Mouse (Mus musculus): ENCODE measurements around the gene Slc39a10. TPM values are rescaled to one million over a fixed set of nuclear protein-coding genes. Genes with fewer than 3 reads are reported as not detected.
"Not testable (repeated sequence)": the region's sequence is repeated elsewhere in the genome, so short reads cannot be mapped to it uniquely, and the experiment has no call there.

The Slc39a10 gene
- polyA plus RNA-seq, 1 experiment from 2014 or later, result 37.8 TPM

- H3K36me3 ChIP-seq (ENCODE audit: control insufficient read depth, insufficient read depth, low read length), result peaks cover 12% of the 10 kb centered on the region
- H3K27me3 ChIP-seq (ENCODE audit: control insufficient read depth, insufficient read depth, low read depth, low read length), result no peaks in the 10 kb centered on the region
- ATAC-seq (ENCODE audit: low read depth), result no peak
These were observed 60.7 kb downstream of the Slc39a10 start for GRCm38 (mm10) chr1:46831927-46832326.

DNA sequence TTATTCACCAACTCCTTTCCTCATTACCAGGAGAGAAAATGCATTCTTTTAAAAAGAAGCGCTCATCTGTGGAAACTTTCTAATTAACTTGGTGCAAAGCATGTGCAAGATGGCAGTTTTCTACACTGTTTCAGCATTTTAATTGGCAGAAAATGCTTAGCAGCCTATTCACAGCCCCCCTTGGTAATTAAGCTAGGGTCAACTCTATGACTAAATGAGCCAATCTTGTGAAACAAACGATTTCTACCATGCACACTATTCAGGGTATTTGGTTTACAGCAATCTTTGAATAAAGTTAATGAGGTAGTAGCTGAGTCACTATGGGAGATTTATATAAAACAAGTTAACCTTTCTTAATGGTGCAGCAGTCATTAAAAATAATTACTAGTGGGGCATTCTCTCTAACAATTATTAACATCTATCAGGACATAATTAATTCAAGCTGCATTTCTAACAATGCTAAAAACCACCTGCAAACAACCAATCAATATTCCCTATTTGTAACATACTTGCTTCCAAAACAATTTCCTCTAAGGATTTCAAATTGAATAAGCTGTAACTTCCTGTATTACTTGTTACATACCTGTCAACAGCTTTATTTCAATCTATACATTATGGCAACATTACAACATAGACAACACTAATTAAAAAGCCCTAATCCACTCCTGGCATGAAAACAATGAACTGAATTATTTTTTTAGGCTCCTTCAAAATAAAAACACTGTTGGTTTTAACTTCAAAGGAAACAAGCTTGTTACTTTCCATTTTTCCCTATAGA is 62.4 kb downstream of the Slc39a10 start:
- no peaks in the 10 kb centered on the region for H3K4me1 ChIP-seq (replicated peaks; ENCODE audit: control insufficient read depth, insufficient read depth, low read length)
- no peak overlapping the region for H3K9ac ChIP-seq (ENCODE audit: low read length)
- H3K27ac ChIP-seq (ENCODE audit: low read length), result no peak overlapping the region
- H3K4me2 ChIP-seq (ENCODE audit: low read depth, low read length), result no peak overlapping the region
- no peaks in the 10 kb centered on the region for H3K9me3 ChIP-seq (ENCODE audit: control insufficient read depth, low read length)
- peaks cover 10% of the 10 kb centered on the region for H3K36me3 ChIP-seq (ENCODE audit: control insufficient read depth, insufficient read depth, low read length)
- H3K4me3 ChIP-seq (ENCODE audit: low read length), result no peak overlapping the region
- WGBS, result 84% methylated on average over 2 of the region's 2 CpGs
- no peak for ATAC-seq (ENCODE audit: low read depth)
- no peaks in the 10 kb centered on the region for H3K27me3 ChIP-seq (ENCODE audit: control insufficient read depth, insufficient read depth, low read depth, low read length)

More at GRCm38 (mm10) chr1:46831927-46832326, 60.7 kb downstream of the Slc39a10 start:
- Histone ChIP-seq H3K9me3 (ENCODE audit: control insufficient read depth, low read length) (no peaks in the 10 kb centered on the region), H3K4me2 (ENCODE audit: low read depth, low read length) (no peak overlapping the region), H3K27ac (ENCODE audit: low read length) (no peak overlapping the region), H3K9ac (ENCODE audit: low read length) (no peak overlapping the region), H3K4me1 (replicated peaks; ENCODE audit: control insufficient read depth, insufficient read depth, low read length) (no peaks in the 10 kb centered on the region), H3K4me3 (ENCODE audit: low read length) (no peak overlapping the region)
- 89% methylated on average over 5 of the region's 5 CpGs for WGBS

- 86% methylated on average over 4 of the region's 4 CpGs for WGBS
- Histone ChIP-seq H3K27ac (ENCODE audit: low read length) (no peak overlapping the region), H3K36me3 (ENCODE audit: control insufficient read depth, insufficient read depth, low read length) (peaks cover 18% of the 10 kb centered on the region), H3K4me1 (replicated peaks; ENCODE audit: control insufficient read depth, insufficient read depth, low read length) (no peaks in the 10 kb centered on the region), H3K9me3 (ENCODE audit: control insufficient read depth, low read length) (no peaks in the 10 kb centered on the region), H3K9ac (ENCODE audit: low read length) (no peak overlapping the region), H3K4me2 (ENCODE audit: low read depth, low read length) (no peak overlapping the region), H3K4me3 (ENCODE audit: low read length) (no peak overlapping the region), H3K27me3 (ENCODE audit: control insufficient read depth, insufficient read depth, low read depth, low read length) (no peaks in the 10 kb centered on the region)
- ATAC-seq (ENCODE audit: low read depth), result no peak
These were observed 70.2 kb downstream of the Slc39a10 start for GRCm38 (mm10) chr1:46822256-46822972.

GRCm38 (mm10) chr1:46817934-46818333 is 74.7 kb downstream of the Slc39a10 start:
- Histone ChIP-seq H3K4me2 (ENCODE audit: low read depth, low read length) (no peak overlapping the region), H3K9me3 (ENCODE audit: control insufficient read depth, low read length) (no peaks in the 10 kb centered on the region), H3K36me3 (ENCODE audit: control insufficient read depth, insufficient read depth, low read length) (peaks cover 13% of the 10 kb centered on the region), H3K27me3 (ENCODE audit: control insufficient read depth, insufficient read depth, low read depth, low read length) (no peaks in the 10 kb centered on the region), H3K4me1 (replicated peaks; ENCODE audit: control insufficient read depth, insufficient read depth, low read length) (no peaks in the 10 kb centered on the region), H3K27ac (ENCODE audit: low read length) (no peak overlapping the region), H3K9ac (ENCODE audit: low read length) (no peak overlapping the region), H3K4me3 (ENCODE audit: low read length) (no peak overlapping the region)
- no peak for ATAC-seq (ENCODE audit: low read depth)
- WGBS, result 95% methylated on average over 5 of the region's 5 CpGs

GRCm38 (mm10) chr1:46808630-46809029 is 84.0 kb downstream of the Slc39a10 start:
- H3K4me1 ChIP-seq (replicated peaks; ENCODE audit: control insufficient read depth, insufficient read depth, low read length); H3K9ac ChIP-seq (ENCODE audit: low read length); H3K4me3 ChIP-seq (ENCODE audit: low read length); H3K36me3 ChIP-seq (ENCODE audit: control insufficient read depth, insufficient read depth, low read length); ATAC-seq (ENCODE audit: low read depth); H3K9me3 ChIP-seq (ENCODE audit: control insufficient read depth, low read length); H3K4me2 ChIP-seq (ENCODE audit: low read depth, low read length); H3K27ac ChIP-seq (ENCODE audit: low read length); H3K27me3 ChIP-seq (ENCODE audit: control insufficient read depth, insufficient read depth, low read depth, low read length): not testable (repeated sequence)
- whole genome bisulfite sequencing, result 80% methylated on average over 4 of the region's 4 CpGs

GRCm38 (mm10) chr1:46805074-46805473 is 87.6 kb downstream of the Slc39a10 start:
- ATAC-seq (ENCODE audit: low read depth), result no peak
- no peak overlapping the region for H3K27ac ChIP-seq (ENCODE audit: low read length)
- H3K27me3 ChIP-seq (ENCODE audit: control insufficient read depth, insufficient read depth, low read depth, low read length), result no peaks in the 10 kb centered on the region

DNA sequence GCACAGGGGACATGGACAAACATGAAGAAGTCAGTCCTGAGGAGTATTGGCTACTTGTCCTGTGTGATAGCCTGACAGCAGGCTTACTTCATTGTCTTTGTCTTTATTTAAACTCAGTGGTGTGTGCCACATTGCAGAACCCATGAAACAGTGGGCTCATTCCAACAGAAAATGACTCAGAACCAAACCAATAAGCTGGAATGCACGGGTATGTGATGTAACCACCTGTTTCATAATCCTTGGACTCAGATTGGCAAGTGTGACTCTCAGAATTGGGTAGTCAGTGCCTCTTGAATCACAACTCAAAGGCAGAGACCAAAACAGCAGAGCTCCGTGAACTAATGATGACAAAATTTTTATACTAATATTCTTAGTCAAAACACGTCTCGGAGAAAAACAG is 110.4 kb downstream of the Slc39a10 start:
- not testable (repeated sequence) for H3K9me3 ChIP-seq (ENCODE audit: control insufficient read depth, low read length); H3K36me3 ChIP-seq (ENCODE audit: control insufficient read depth, insufficient read depth, low read length); ATAC-seq (ENCODE audit: low read depth); H3K4me3 ChIP-seq (ENCODE audit: low read length); H3K9ac ChIP-seq (ENCODE audit: low read length); H3K27me3 ChIP-seq (ENCODE audit: control insufficient read depth, insufficient read depth, low read depth, low read length); H3K27ac ChIP-seq (ENCODE audit: low read length); H3K4me2 ChIP-seq (ENCODE audit: low read depth, low read length); H3K4me1 ChIP-seq (replicated peaks; ENCODE audit: control insufficient read depth, insufficient read depth, low read length)
- 65% methylated on average over 4 of the region's 4 CpGs for WGBS

More at GRCm38 (mm10) chr1:46805074-46805473, 87.6 kb downstream of the Slc39a10 start:
- Histone ChIP-seq H3K4me3 (ENCODE audit: low read length) (no peak overlapping the region), H3K4me2 (ENCODE audit: low read depth, low read length) (no peak overlapping the region), H3K9ac (ENCODE audit: low read length) (no peak overlapping the region), H3K4me1 (replicated peaks; ENCODE audit: control insufficient read depth, insufficient read depth, low read length) (no peaks in the 10 kb centered on the region), H3K36me3 (ENCODE audit: control insufficient read depth, insufficient read depth, low read length) (no peaks in the 10 kb centered on the region), H3K9me3 (ENCODE audit: control insufficient read depth, low read length) (no peaks in the 10 kb centered on the region)
- WGBS, result 67% methylated on average over 1 of the region's 1 CpGs

DNA sequence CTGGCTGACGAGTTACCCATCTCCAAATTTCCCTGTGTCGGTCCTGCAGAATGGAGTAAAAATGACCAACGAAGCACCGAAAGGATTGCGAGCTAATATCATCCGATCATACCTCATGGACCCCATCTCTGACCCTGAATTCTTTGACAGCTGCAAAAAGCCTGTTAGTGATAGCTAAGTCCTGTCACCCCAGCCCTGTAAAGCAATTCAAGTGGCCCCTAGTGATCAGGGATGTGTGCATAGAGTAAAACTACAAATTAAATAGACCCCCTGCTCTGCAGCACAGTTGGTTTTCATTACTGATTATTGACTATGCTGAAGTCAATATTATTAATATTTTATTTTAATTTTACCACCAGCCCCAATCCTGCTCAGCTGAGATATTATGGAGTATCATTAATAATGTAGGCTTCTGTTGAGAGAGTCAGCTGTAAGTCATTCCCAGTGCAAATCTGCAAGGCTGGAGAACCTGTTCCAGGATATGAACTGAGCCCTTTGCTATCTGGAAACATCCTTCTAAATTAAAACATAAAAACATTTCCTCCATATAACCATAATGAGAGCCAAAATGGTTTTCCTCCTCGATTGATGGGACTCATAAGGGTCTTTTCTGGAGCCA is 122.5 kb downstream of the Slc39a10 start:
- not testable (repeated sequence) for H3K4me1 ChIP-seq (replicated peaks; ENCODE audit: control insufficient read depth, insufficient read depth, low read length); H3K4me2 ChIP-seq (ENCODE audit: low read depth, low read length); H3K36me3 ChIP-seq (ENCODE audit: control insufficient read depth, insufficient read depth, low read length); H3K27me3 ChIP-seq (ENCODE audit: control insufficient read depth, insufficient read depth, low read depth, low read length); H3K9ac ChIP-seq (ENCODE audit: low read length); H3K4me3 ChIP-seq (ENCODE audit: low read length); ATAC-seq (ENCODE audit: low read depth); H3K27ac ChIP-seq (ENCODE audit: low read length); H3K9me3 ChIP-seq (ENCODE audit: control insufficient read depth, low read length)
- WGBS, result 76% methylated on average over 7 of the region's 7 CpGs

GRCm38 (mm10) chr1:46769318-46769717 is 123.3 kb downstream of the Slc39a10 start:
- H3K36me3 ChIP-seq (ENCODE audit: control insufficient read depth, insufficient read depth, low read length); H3K9ac ChIP-seq (ENCODE audit: low read length); H3K27ac ChIP-seq (ENCODE audit: low read length); ATAC-seq (ENCODE audit: low read depth); H3K9me3 ChIP-seq (ENCODE audit: control insufficient read depth, low read length); H3K27me3 ChIP-seq (ENCODE audit: control insufficient read depth, insufficient read depth, low read depth, low read length); H3K4me1 ChIP-seq (replicated peaks; ENCODE audit: control insufficient read depth, insufficient read depth, low read length); H3K4me3 ChIP-seq (ENCODE audit: low read length); H3K4me2 ChIP-seq (ENCODE audit: low read depth, low read length): not testable (repeated sequence)

Measured in lung, embryonic 16.5 days (tissue).